Mouse (Mus musculus): ENCODE results near the gene Ubb. TPM values are rescaled to one million over a fixed set of nuclear protein-coding genes. Genes with fewer than 3 reads are reported as not detected.
A peak's percentile ranks its signal among the peaks of the same experiment; 100 is the strongest.

Ubb gene
- total RNA-seq, 2 experiments from 2014 or later, result 658 to 665 TPM

- DNase-seq, result peak; percentile 47 to 63
- intact Hi-C loops (cut with DNase I), result loop anchor here (2.0 to 5.0 kb wide), 2 partner anchors 53 to 93 kb away; partner anchors contain the start of genes Ncor1 and Pigl
These were observed 715 bp upstream of the Ubb start for GRCm38 (mm10) chr11:62550227-62550685.

DNA sequence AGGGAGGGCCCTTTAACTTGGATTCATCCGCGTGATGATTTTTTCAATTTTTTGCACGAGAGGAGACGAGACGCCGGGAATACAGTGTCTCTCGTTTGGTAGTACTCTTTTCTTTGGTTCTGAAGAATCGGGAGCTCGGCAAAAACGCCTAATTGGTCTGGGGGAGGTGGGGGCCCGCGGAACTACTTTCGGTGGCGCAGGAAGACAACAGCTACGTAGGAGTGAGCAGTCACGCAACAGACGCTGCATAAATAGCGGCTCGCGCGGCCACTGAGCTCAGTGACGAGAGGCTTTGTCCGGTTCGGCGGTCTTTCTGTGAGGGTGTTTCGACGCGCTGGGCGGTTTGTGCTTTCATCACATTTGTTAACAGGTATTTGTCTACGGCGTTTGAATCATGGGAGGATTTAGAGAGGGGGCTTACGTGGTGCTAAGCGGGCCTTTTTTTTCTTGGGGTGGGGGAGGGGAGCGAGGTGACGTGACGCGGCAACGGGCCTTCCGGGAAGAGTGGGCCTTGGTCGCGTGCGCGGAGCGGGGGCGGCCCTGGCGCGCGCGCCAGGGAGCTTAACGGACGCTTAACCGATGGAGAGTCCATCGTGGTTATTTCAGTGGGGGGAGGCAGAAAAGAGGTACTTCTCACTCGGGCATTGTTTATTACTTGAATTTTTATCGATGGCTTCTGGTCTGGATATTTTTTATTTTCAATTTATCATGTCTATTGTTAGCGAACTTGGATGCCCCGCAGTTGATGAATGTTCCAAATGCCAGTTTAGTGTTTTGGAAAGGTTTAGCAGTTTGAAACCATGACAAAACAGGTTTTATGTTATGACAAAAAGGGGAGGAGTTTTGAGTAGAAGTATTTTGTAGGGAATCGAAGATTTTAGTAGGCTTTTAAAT, 502 bp downstream of the Ubb start:
- peak; percentile 92 for DNase-seq
- intact Hi-C loops (cut with DNase I), result loop anchor here (2.0 to 5.0 kb wide), 2 partner anchors 51 to 94 kb away; partner anchors contain the start of genes Ncor1 and Pigl

GRCm38 (mm10) chr11:62553186-62553585, 2.2 kb downstream of the Ubb start:
- intact Hi-C loops (cut with DNase I), result loop anchor here (5.0 kb wide), 1 partner anchor 96 kb away; the partner anchor contains the start of genes Ncor1 and Pigl
- no peak for DNase-seq

DNA sequence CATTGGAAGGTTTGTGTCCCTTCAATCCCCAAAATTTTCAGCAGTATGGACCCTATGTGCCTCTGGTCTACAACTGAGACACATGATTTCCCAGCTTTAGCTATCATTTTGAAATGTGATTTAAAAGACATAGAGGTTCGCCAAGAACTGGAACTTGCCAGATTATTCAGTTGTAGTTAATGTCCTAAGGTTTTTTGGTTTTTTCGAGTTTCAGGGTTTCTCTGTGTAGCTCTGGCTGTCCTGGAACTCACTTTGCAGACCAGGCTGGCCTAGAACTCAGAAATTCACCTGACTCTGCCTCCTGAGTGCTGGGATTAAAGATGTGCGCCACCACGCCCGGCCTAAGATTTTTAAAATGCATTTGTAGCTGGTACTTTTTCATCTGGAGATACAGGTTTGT, 2.7 kb downstream of the Ubb start:
- intact Hi-C loops (cut with DNase I), result loop anchor here (2.0 to 5.0 kb wide), 2 partner anchors 21 to 96 kb away; partner anchors contain the start of genes Ncor1, Pigl and Trpv2
- DNase-seq, result no peak

DNA sequence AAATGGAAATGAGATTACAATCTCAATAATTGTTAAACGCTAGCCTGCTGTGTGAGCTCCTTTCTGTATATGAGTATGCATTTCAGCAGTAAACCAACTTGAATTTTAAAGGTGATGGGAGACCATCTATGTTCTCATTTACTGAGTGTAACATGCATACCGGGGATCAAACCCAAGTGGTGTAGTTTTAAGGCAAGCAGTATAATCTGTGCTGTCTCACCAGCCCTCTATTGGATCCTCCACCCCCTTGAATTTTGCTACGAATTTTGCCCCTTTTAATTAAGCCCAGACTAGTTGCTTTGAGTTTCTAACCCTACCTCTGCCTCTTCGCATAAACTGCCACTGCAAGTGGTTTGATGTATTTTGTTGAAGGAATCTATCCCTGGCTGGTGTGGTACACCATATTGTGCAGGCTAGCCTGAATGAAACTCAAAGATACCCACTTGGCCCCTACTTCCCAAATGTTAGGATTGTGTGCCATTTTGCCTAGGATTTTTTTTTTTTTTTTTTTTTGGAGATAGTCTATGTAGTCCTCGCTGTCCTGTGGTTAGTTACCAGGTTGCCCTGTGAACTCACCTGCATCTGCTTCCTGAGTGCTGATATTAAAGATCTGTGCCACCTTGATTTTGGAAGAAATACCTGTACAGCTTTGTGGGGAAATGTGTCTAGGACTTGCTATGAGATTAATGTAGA, 3.3 kb downstream of the Ubb start:
- no peak for DNase-seq
- intact Hi-C loops (cut with DNase I), result loop anchor here (2.0 to 5.0 kb wide), 2 partner anchors 20 to 97 kb away; partner anchors contain the start of genes Ncor1, Pigl and Trpv2

DNA sequence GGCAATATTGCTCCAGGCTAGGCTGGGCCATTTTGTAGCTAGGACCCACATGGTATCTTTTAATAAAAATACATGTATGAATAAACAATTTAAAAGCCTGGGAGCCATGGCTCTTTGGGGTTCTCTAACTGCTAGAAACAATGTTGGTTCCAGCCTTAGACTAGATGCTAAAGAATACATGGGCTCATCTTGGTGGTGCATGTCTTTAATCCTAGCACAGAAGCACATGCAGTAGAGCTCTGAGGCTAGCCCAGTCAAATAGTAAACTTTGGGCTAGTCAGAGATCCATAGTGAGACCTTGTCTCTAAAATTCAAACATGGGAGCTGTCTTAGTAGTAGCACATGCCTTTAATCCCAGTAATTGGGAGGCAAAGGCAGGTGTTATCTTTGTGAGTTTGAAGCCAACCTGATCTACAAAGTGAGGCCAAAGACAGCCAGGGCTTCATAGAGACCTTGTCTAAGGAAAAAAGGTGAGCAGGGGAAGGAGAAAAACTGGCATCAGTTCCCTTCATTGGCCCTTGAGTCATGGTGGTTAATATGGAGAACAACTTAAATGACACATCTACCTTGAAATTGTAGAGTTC, 4.1 kb downstream of the Ubb start:
- DNase-seq, result no peak
- intact Hi-C loops (cut with DNase I), result loop anchor here (2.0 to 5.0 kb wide), 2 partner anchors 20 to 98 kb away; partner anchors contain the start of genes Ncor1, Pigl and Trpv2

- DNase-seq, result no peak
- intact Hi-C loops (cut with DNase I), result loop anchor here (2.0 kb wide), 1 partner anchor 19 kb away; the partner anchor contains the start of gene Trpv2
These were observed 5.0 kb downstream of the Ubb start for GRCm38 (mm10) chr11:62555896-62556412.

GRCm38 (mm10) chr11:62557205-62557604, 6.2 kb downstream of the Ubb start:
- intact Hi-C loops (cut with DNase I), result no loop called here
- no peak for DNase-seq

DNA sequence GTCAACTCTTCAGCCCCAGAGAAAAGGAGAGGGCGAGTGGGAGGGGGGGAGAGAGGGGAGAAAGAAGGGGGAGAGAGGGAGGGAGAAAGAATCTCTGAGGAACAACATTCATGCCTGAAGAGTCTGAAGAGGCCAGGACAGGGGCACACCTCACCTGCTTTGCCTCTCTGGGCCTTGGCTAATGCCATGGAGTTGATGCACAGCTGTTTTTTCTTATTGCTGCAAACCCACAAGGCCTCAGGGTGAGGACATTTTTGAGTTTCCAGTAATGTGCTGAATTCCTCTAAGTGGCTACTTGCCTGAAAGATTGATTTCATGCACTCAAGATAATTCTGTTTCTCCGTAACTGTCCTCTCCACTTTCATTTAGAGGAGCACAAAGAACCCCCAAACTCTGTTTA, 7.2 kb downstream of the Ubb start:
- intact Hi-C loops (cut with DNase I), result no loop called here
- DNase-seq, result no peak

GRCm38 (mm10) chr11:62558961-62559646, 8.1 kb downstream of the Ubb start:
- peak; percentile 58 to 59 for DNase-seq
- intact Hi-C loops (cut with DNase I), result no loop called here

DNA sequence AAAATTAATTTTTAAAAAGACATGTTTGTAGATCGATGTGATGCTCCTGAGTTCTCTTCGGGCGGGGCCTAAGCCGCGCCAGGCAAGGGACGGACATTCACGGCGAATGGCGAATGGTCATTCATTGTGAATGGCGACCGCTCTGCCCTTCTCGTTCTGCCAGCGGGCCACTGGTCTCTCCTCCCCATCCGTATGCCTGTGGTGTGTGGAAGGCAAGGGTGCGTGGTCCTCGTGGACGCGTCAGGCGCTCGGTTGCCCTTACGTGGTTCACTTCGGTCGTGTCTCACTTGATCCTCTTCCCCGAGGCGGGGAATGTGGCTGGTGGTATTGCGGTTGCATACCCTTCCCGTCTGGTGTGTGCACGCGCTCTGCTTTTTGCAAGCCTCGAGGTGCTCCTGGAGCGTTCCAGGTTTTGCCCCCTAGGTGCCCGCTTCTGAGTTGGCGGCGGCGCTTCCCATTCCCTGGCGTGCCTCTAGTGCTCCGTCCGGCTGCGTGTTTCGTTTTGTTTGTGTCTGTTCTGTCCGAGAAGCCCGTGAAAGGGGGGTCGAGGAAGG, 9.6 kb downstream of the Ubb start:
- intact Hi-C loops (cut with DNase I), result no loop called here

DNA sequence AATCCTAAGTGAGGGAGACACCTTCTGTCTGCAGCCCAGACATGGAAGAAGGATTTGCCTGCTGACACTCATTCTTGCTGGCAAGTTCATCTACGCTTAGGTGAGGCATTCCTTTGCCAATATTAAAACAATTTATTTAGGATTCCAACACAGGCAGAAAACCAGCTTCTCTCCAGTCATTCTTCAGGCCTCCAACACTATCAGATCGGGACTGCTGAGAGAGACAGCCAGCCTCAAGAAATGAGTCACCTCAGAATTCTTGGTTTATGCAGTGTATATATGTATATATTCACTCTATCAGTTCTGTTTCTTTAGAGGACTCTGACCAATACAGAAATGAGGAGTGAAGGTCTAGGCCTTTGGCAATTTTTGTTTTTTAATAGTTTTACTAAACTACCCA, 12.6 kb downstream of the Ubb start:
- intact Hi-C loops (cut with DNase I), result no loop called here

More for the DNA sequence above, 9.6 kb downstream of the Ubb start:
- peak; percentile 22 to 26 for DNase-seq

DNA sequence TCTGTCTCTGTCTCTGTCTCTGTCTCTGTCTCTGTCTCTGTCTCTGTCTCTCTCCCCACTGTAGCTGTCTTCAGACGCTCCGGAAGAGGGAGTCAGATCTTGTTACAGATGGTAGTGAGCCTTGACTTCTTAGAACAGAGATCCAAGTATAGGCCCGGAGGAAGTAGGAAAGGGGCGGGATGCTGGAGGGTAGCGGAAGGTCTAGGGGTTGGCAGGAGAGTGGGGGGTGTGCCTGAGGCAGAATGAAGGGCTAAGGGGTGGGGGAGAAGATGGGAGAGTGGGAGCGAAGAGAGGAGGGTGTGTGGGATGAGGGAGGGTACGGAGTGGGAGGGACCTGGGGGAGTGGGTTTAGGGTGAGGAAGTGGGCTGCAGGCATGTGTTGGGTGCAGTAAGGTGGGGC, 14.8 kb downstream of the Ubb start:
- intact Hi-C loops (cut with DNase I), result no loop called here

More for the DNA sequence above, 12.6 kb downstream of the Ubb start:
- no peak for DNase-seq

DNA sequence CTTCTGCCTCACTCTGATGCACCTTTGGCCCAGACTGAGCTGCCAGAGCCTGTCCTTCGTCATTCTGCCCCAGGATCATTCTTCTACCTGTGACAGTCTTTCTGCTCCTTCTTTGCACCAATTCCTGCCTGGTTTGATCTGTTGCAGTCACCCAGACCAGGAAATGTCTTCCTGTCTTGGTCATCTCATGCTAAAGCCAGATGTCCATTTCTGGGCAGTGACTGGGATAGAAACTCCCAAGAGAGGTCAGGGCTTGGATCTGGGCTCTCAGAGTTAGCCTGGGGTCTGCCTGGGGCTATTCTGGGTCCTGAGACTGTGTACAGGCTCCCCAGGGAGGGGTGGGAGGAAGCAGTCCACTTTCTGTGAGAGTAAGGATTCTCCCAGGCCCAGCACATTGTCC, 15.2 kb downstream of the Ubb start:
- intact Hi-C loops (cut with DNase I), result no loop called here
- peak; percentile 19 to 29 for DNase-seq

More for the DNA sequence above, 14.8 kb downstream of the Ubb start:
- no peak for DNase-seq

- intact Hi-C loops (cut with DNase I), result no loop called here
These were observed 17.3 kb downstream of the Ubb start for GRCm38 (mm10) chr11:62568300-62568699.

DNA sequence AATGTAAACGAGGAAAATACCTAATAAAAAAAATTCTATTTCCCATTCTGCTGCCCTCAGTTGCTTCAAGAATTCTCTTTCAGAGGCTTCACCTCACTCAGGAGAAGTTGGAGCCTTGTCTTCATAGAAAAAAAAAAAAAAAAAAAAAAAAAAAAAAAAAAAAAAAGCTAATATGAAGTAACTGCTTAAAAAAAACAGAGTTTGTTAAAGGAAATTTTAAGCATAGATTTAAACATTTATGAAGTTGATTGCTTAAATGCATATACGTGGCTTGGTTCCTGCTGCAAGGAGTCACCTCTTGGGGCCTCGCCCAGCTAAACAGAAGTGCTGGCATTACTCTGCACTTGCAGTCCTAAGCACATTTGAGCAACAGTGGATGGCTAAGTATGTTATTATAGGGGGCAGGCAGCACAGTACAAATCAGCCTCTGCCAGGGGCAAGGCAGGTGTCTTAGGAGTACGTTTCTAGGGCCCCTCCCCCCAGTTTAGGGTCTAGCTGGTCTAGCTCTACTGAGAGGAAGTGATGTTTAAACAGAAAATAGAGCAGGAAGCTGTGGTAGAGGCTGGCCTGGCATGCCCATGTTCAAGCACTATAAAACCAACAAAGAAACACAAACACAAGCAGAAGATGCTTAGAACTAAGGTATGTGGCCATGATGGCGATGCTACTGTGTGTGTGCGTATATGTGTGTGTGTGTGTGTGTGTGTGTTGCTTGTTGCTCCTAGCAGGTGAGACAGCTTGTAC, 23.2 kb downstream of the Ubb start, which contains the start of gene Trpv2:
Gene Trpv2 (plus strand): TSS at position 528 of the 744 bp plus-strand sequence.
- DNase-seq, result no peak
- intact Hi-C loops (cut with DNase I), result loop anchor here (2.0 kb wide), 2 partner anchors 19 to 177 kb away; no protein-coding TSS in a partner anchor

More at GRCm38 (mm10) chr11:62568300-62568699, 17.3 kb downstream of the Ubb start:
- DNase-seq, result no peak

DNA sequence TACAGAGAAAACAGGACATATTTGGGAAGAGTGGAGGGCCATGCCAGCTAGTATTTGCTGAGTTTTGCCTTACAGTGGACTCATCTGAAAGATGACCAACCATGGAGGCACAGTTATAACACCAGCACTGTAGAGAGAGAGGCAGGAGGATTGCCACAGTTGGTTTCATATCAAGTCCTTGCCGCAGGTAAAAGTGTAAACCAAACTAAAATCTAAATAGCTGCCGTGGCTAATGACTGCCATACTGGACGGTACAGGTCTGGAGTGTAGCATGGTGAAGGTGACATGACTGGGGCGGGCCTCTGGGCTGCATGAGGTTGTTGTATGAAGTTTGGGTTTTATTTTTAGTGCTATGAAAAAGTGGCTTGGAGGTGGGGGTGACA, 23.7 kb downstream of the Ubb start:
- intact Hi-C loops (cut with DNase I), result loop anchor here (2.0 kb wide), 2 partner anchors 20 to 178 kb away; no protein-coding TSS in a partner anchor
- no peak for DNase-seq

DNA sequence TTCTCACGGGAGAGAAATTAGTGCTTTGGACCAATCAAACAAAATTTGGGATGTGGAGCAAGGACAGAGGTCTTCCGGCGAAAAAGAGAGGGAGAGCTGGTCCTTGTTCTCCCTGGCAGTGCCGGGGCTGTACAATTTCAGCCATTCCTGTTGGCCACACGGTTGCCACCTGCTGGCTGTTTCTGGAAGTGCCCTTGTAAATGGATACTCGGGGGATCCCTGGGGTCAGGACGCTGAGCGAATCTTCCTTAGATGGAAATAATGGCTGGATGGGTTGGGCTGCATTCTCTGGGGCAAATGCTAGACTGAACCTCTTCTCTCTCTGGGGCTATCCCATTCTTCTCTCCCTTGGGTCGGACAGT, 24.3 kb downstream of the Ubb start:
- intact Hi-C loops (cut with DNase I), result loop anchor here (2.0 kb wide), 2 partner anchors 20 to 178 kb away; no protein-coding TSS in a partner anchor
- peak; percentile 87 to 93 for DNase-seq

Measured in heart, postnatal 14 days (tissue).